13 mouse cellular contexts compared by ENCODE assay signal in genomic region chr4:124265527-124265926, GRCm38 (mm10).
DNase-seq lines count a peak whose midpoint lies in the region; ATAC-seq and TF ChIP-seq lines count a peak whose summit lies in the region.
"Had no signal": no experiment of that assay in that cellular context is flagged by ENCODE, and none has a peak within 500 bp of the region (broad histone marks: within the 10 kb centered on the region; RNA-seq: fewer than 3 reads in every experiment).

No protein-coding gene starts in this region.

- in situ Hi-C loops in ES-E14 (cut with MboI; ENCODE audit: low sequenced_read_pairs in 2 of 2, unreplicated experiment in 2 of 2) = no loop called here

- no peaks in the 10 kb centered on the region for H3K36me3 ChIP-seq in forebrain, embryonic 10.5 days (replicated peaks)
- H3K36me3 ChIP-seq in forebrain, embryonic 11.5 days (ENCODE audit: control insufficient read depth, insufficient read depth, low read length) = no peaks in the 10 kb centered on the region
- no peaks in the 10 kb centered on the region for H3K36me3 ChIP-seq in ES-E14 (ENCODE audit: control insufficient read depth, insufficient read depth, low read length, poor library complexity, severe bottlenecking)
- H3K36me3 ChIP-seq: hindbrain, embryonic 15.5 days; limb, embryonic 15.5 days; stomach, embryonic 15.5 days had no signal

- H3K9me3 ChIP-seq in forebrain, embryonic 10.5 days = no peaks in the 10 kb centered on the region; the same call in 1 of the 2 replicates
- no peaks in the 10 kb centered on the region for H3K9me3 ChIP-seq in forebrain, embryonic 11.5 days (ENCODE audit: control insufficient read depth, low read length)
- H3K9me3 ChIP-seq in ES-E14 (ENCODE audit: control insufficient read depth, insufficient read depth, low read depth, low read length) = no peaks in the 10 kb centered on the region
- H3K9me3 ChIP-seq: hindbrain, embryonic 15.5 days; limb, embryonic 15.5 days; stomach, embryonic 15.5 days had no signal

- DNase-seq in forebrain, embryonic 10.5 days (ENCODE audit: extremely low spot score, low spot score) = no peak
- DNase-seq in forebrain, embryonic 11.5 days (ENCODE audit: low spot score) = no peak
- no peak for DNase-seq in ES-E14 (ENCODE audit: low read depth, low spot score)
- peak; percentile 53 to 75 for DNase-seq in layer of hippocampus, adult 18-20 months (ENCODE audit: low spot score in 2 of 2)
- DNase-seq in right cerebral cortex, adult 18-20 months = peak; percentile 76
- DNase-seq in ovary, adult 18-20 months (ENCODE audit: low spot score) = no peak
- DNase-seq in spleen, postnatal 14 days (ENCODE audit: low spot score in 2 of 2) = no peak
- DNase-seq in kidney, adult 11 months = no peak
- DNase-seq: kidney, postnatal 14 days; lung, postnatal 10 days had no signal

- no peak overlapping the region for H3K9ac ChIP-seq in forebrain, embryonic 11.5 days (ENCODE audit: low read length)
- no peak overlapping the region for H3K9ac ChIP-seq in ES-E14 (ENCODE audit: insufficient read depth, low read depth, low read length, poor library complexity, severe bottlenecking)
- H3K9ac ChIP-seq: hindbrain, embryonic 15.5 days; limb, embryonic 15.5 days; stomach, embryonic 15.5 days had no signal

- 0 out of 2 replicates have a peak overlapping the region, but pooled peaks have one; percentile 12 for H3K27ac ChIP-seq in forebrain, embryonic 10.5 days
- H3K27ac ChIP-seq in forebrain, embryonic 11.5 days (ENCODE audit: low read depth, low read length) = no peak overlapping the region
- H3K27ac ChIP-seq in ES-E14 (ENCODE audit: insufficient read depth, low read depth, low read length, poor library complexity, severe bottlenecking) = no peak overlapping the region
- H3K27ac ChIP-seq: hindbrain, embryonic 15.5 days; limb, embryonic 15.5 days; stomach, embryonic 15.5 days had no signal

- WGBS in forebrain, embryonic 10.5 days = 90% methylated on average over 15 of the region's 15 CpGs
- 87% methylated on average over 15 of the region's 15 CpGs for WGBS in forebrain, embryonic 11.5 days

- ATAC-seq in forebrain, embryonic 11.5 days (replicated peaks; ENCODE audit: low FRiP score) = no peak

- no peak overlapping the region for H3K4me3 ChIP-seq in forebrain, embryonic 10.5 days
- no peak overlapping the region for H3K4me3 ChIP-seq in forebrain, embryonic 11.5 days (ENCODE audit: low read depth, low read length)
- H3K4me3 ChIP-seq in ES-E14 (ENCODE audit: insufficient read depth in 1 of 2, low read depth in 1 of 2, low read length in 2 of 2, poor library complexity in 1 of 2, severe bottlenecking in 1 of 2) = peak overlapping the region; percentile 19 to 30; a peak in 3 of 4 replicates
- H3K4me3 ChIP-seq: hindbrain, embryonic 15.5 days; limb, embryonic 15.5 days; stomach, embryonic 15.5 days had no signal

- peaks cover 58% of the 10 kb centered on the region for H3K27me3 ChIP-seq in forebrain, embryonic 10.5 days (ENCODE audit: poor library complexity, severe bottlenecking)
- peaks cover 10% of the 10 kb centered on the region for H3K27me3 ChIP-seq in forebrain, embryonic 11.5 days (ENCODE audit: control insufficient read depth, insufficient read depth, low read length)
- H3K27me3 ChIP-seq: limb, embryonic 15.5 days; stomach, embryonic 15.5 days had no signal

- H3K4me1 ChIP-seq in forebrain, embryonic 10.5 days = peaks cover 25% of the 10 kb centered on the region
- H3K4me1 ChIP-seq in forebrain, embryonic 11.5 days (replicated peaks; ENCODE audit: control insufficient read depth, insufficient read depth, low read length) = peaks cover 9% of the 10 kb centered on the region
- H3K4me1 ChIP-seq in ES-E14 (ENCODE audit: control insufficient read depth in 2 of 2, insufficient read depth in 2 of 2, low read length in 2 of 2, poor library complexity in 1 of 2) = peaks cover 0 to 3% of the 10 kb centered on the region in 2 experiments; a peak in 1 of 4 replicates
- H3K4me1 ChIP-seq: stomach, embryonic 15.5 days had no signal

- H3K4me2 ChIP-seq in forebrain, embryonic 11.5 days (ENCODE audit: low read depth, low read length, severe bottlenecking) = no peak overlapping the region
- H3K4me2 ChIP-seq: hindbrain, embryonic 15.5 days; limb, embryonic 15.5 days; stomach, embryonic 15.5 days had no signal

TF ChIP-seq in ES-E14, 5 proteins besides CTCF, POLR2A, EP300 and RAD21:
- TF ChIP-seq ZNF384 (IDR thresholded peaks at IDR 0.05; ENCODE audit: low read depth, low read length) = no peak
- no peak for TF ChIP-seq MAFK (IDR thresholded peaks at IDR 0.05; ENCODE audit: insufficient read depth, low read depth, low read length)
- no peak for TF ChIP-seq ZC3H11A (IDR thresholded peaks at IDR 0.05; ENCODE audit: borderline replicate concordance, low read depth, low read length)

Comparison
In these comparisons a context has a peak if more than half of its experiments do, and no peak if none do; other contexts are left out.
1. DNase-seq: peak in layer of hippocampus, adult 18-20 months (2 of 2) and right cerebral cortex, adult 18-20 months (single experiment); none in forebrain, embryonic 10.5 days (single experiment), forebrain, embryonic 11.5 days (single experiment), ES-E14 (single experiment), ovary, adult 18-20 months (single experiment), spleen, postnatal 14 days (0 of 2) and kidney, adult 11 months (single experiment).
2. H3K4me3 ChIP-seq: peak in ES-E14 (2 of 2); none in forebrain, embryonic 10.5 days (single experiment) and forebrain, embryonic 11.5 days (single experiment).